Mouse (Mus musculus) embryonic facial prominence, embryonic 15.5 days (tissue): ENCODE measurements at regions not wholly inside any gene's neighbourhood (a gene's known extent, or its start where the extent isn't known, plus 50 kb on each side); places are given as distances from the start of the nearest gene placed in this dataset.

Experiments used
- ATAC-seq: fragments of 200-750 bp; cut with Nextera tagmentation; 2 replicates; pipeline ENCODE4 v1.8.0; 2017; ENCODE audit warnings: low read depth, moderate TSS enrichment; ENCODE audit not compliant: insufficient number of reproducible peaks, low FRiP score, low TSS enrichment
- H3K27ac ChIP-seq: fragments of 300-500 bp; sonication (generic); replicated peaks from 2 replicates; pipeline ENCODE4 v1.5.1; 2015; ENCODE audit warnings: mild to moderate bottlenecking, inconsistent platforms
- H3K27me3 ChIP-seq: fragments of 300-500 bp; sonication (generic); 2 replicates; pipeline ENCODE4 v1.6.1; 2015; ENCODE audit warnings: inconsistent platforms
- H3K36me3 ChIP-seq: fragments of 300-500 bp; sonication (generic); 2 replicates; pipeline ENCODE4 v1.6.1; 2015; ENCODE audit warnings: mild to moderate bottlenecking, inconsistent platforms
- H3K4me1 ChIP-seq: fragments of 300-500 bp; sonication (generic); 2 replicates; pipeline ENCODE4 v1.6.1; 2015; ENCODE audit warnings: inconsistent platforms
- H3K4me2 ChIP-seq: fragments of 300-500 bp; sonication (generic); replicated peaks from 2 replicates; pipeline ENCODE4 v1.6.1; 2015; ENCODE audit warnings: mild to moderate bottlenecking, inconsistent platforms
- H3K4me3 ChIP-seq: fragments of 300-500 bp; sonication (generic); replicated peaks from 2 replicates; pipeline ENCODE4 v1.5.1; 2015; ENCODE audit warnings: mild to moderate bottlenecking, inconsistent platforms
- H3K9ac ChIP-seq: fragments of 300-500 bp; sonication (generic); 2 replicates; pipeline ENCODE4 v1.6.1; 2015; ENCODE audit warnings: inconsistent platforms
- H3K9me3 ChIP-seq: fragments of 300-500 bp; sonication (generic); replicated peaks from 2 replicates; pipeline ENCODE4 v1.6.1; 2016; ENCODE audit warnings: inconsistent platforms
- WGBS: fragments of 180-500 bp; shearing (Covaris S2); methylation state at CpG from one replicate; pipeline ENCODE4 v1.1.7; 2015; 5-methylcytosine and 5-hydroxymethylcytosine counted together

GRCm38 (mm10) chr6:50808126-50808525 is 153.9 kb upstream of the Npvf start:
- H3K4me1 ChIP-seq, result peaks cover 59% of the 10 kb centered on the region
- no peak for ATAC-seq
- H3K4me2 ChIP-seq, result peak overlapping the region; percentile 31
- peak overlapping the region; percentile 89 for H3K27ac ChIP-seq
- whole genome bisulfite sequencing, result 8% methylated on average over 4 of the region's 4 CpGs
- H3K36me3 ChIP-seq, result no peaks in the 10 kb centered on the region
- no peaks in the 10 kb centered on the region for H3K27me3 ChIP-seq
- no peaks in the 10 kb centered on the region for H3K9me3 ChIP-seq
- no peak overlapping the region for H3K4me3 ChIP-seq
- no peak overlapping the region for H3K9ac ChIP-seq

GRCm38 (mm10) chr6:50808811-50809668 is 154.8 kb upstream of the Npvf start:
- H3K27me3 ChIP-seq, result no peaks in the 10 kb centered on the region
- H3K27ac ChIP-seq, result peak overlapping the region; percentile 71
- no peak for ATAC-seq
- no peak overlapping the region for H3K9ac ChIP-seq
- 27% methylated on average over 24 of the region's 24 CpGs for WGBS
- no peaks in the 10 kb centered on the region for H3K9me3 ChIP-seq
- peaks cover 53% of the 10 kb centered on the region for H3K4me1 ChIP-seq
- H3K4me3 ChIP-seq, result no peak overlapping the region
- no peaks in the 10 kb centered on the region for H3K36me3 ChIP-seq
- H3K4me2 ChIP-seq, result peak overlapping the region; percentile 8; the same call in 1 of the 2 replicates

GRCm38 (mm10) chr6:50809669-50809983 is 155.4 kb upstream of the Npvf start:
- Histone ChIP-seq H3K9me3 (no peaks in the 10 kb centered on the region), H3K27ac (peak overlapping the region; percentile 71), H3K4me1 (peaks cover 50% of the 10 kb centered on the region), H3K27me3 (no peaks in the 10 kb centered on the region), H3K4me3 (no peak overlapping the region), H3K9ac (no peak overlapping the region), H3K36me3 (no peaks in the 10 kb centered on the region), H3K4me2 (no peak overlapping the region)
- 38% methylated on average over 4 of the region's 4 CpGs for WGBS
- no peak for ATAC-seq

GRCm38 (mm10) chr6:50814936-50815500 is 160.8 kb upstream of the Npvf start:
- 0 out of 2 replicates have a peak overlapping the region, but pooled peaks have one; percentile 34 for H3K27ac ChIP-seq
- 36% methylated on average over 10 of the region's 10 CpGs for WGBS
- no peaks in the 10 kb centered on the region for H3K9me3 ChIP-seq
- no peak overlapping the region for H3K9ac ChIP-seq
- peak; percentile 44; the same call in 1 of the 2 replicates for ATAC-seq
- no peak overlapping the region for H3K4me2 ChIP-seq
- H3K36me3 ChIP-seq, result no peaks in the 10 kb centered on the region
- no peak overlapping the region for H3K4me3 ChIP-seq
- peaks cover 44% of the 10 kb centered on the region for H3K4me1 ChIP-seq
- H3K27me3 ChIP-seq, result peaks cover 4% of the 10 kb centered on the region; the same call in 1 of the 2 replicates

- Histone ChIP-seq H3K36me3 (no peaks in the 10 kb centered on the region), H3K27ac (no peak overlapping the region; the same call in 1 of the 2 replicates), H3K4me3 (no peak overlapping the region), H3K4me1 (peaks cover 44% of the 10 kb centered on the region), H3K9me3 (no peaks in the 10 kb centered on the region), H3K9ac (no peak overlapping the region), H3K27me3 (peaks cover 4% of the 10 kb centered on the region; the same call in 1 of the 2 replicates), H3K4me2 (no peak overlapping the region)
- no peak for ATAC-seq
- WGBS, result 33% methylated on average over 8 of the region's 8 CpGs
Measured at GRCm38 (mm10) chr6:50815579-50815978, 161.3 kb upstream of the Npvf start.

- no peak overlapping the region for H3K27ac ChIP-seq
- ATAC-seq, result no peak
- 54% methylated on average over 10 of the region's 10 CpGs for WGBS
Measured at GRCm38 (mm10) chr6:50817430-50817829, 163.2 kb upstream of the Npvf start.

DNA sequence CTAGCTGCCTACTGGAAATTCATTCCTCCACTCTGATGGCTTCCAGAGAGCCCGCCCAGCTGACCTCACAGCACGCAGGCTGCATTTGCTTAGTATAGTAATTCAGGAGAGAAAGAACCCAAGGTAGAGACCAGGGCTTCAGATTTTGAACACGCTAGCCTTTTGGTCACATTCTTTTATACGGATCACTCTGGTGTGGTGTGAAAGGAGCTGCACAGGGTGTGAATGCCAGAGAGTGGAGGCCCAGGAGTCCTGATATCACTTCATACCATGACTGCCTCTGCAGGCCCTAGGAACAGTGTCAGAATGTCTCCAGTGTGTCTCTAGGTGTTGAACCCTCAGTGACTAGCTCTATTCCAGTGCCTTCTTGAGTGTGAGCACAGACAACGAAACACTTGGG is 164.2 kb upstream of the Npvf start:
- Histone ChIP-seq H3K36me3 (no peaks in the 10 kb centered on the region), H3K9me3 (no peaks in the 10 kb centered on the region), H3K27me3 (peaks cover 4% of the 10 kb centered on the region; the same call in 1 of the 2 replicates), H3K27ac (peak overlapping the region; percentile 68), H3K4me2 (no peak overlapping the region), H3K9ac (no peak overlapping the region), H3K4me3 (no peak overlapping the region), H3K4me1 (peaks cover 43% of the 10 kb centered on the region)
- 94% methylated on average over 5 of the region's 5 CpGs for WGBS
- no peak for ATAC-seq

More at GRCm38 (mm10) chr6:50817430-50817829, 163.2 kb upstream of the Npvf start:
- peaks cover 4% of the 10 kb centered on the region; the same call in 1 of the 2 replicates for H3K27me3 ChIP-seq
- no peaks in the 10 kb centered on the region for H3K36me3 ChIP-seq
- no peaks in the 10 kb centered on the region for H3K9me3 ChIP-seq
- H3K9ac ChIP-seq, result no peak overlapping the region
- H3K4me1 ChIP-seq, result peaks cover 40% of the 10 kb centered on the region
- no peak overlapping the region for H3K4me2 ChIP-seq
- no peak overlapping the region for H3K4me3 ChIP-seq

- Histone ChIP-seq H3K4me2 (no peak overlapping the region), H3K4me3 (no peak overlapping the region), H3K27ac (peak overlapping the region; percentile 68), H3K4me1 (peaks cover 46% of the 10 kb centered on the region), H3K9ac (no peak overlapping the region), H3K27me3 (peaks cover 4% of the 10 kb centered on the region; the same call in 1 of the 2 replicates), H3K9me3 (no peaks in the 10 kb centered on the region), H3K36me3 (no peaks in the 10 kb centered on the region)
- WGBS, result 56% methylated on average over 10 of the region's 10 CpGs
- no peak for ATAC-seq
Measured at GRCm38 (mm10) chr6:50818891-50819541, 164.8 kb upstream of the Npvf start.

- peak; percentile 72 for ATAC-seq
- H3K4me1 ChIP-seq, result peaks cover 42% of the 10 kb centered on the region
- H3K9ac ChIP-seq, result no peak overlapping the region
- 42% methylated on average over 12 of the region's 12 CpGs for WGBS
- H3K36me3 ChIP-seq, result no peaks in the 10 kb centered on the region
- no peaks in the 10 kb centered on the region for H3K9me3 ChIP-seq
- H3K27me3 ChIP-seq, result peaks cover 4% of the 10 kb centered on the region; the same call in 1 of the 2 replicates
- H3K4me2 ChIP-seq, result no peak overlapping the region
- peak overlapping the region; percentile 76; the same call in 1 of the 2 replicates for H3K27ac ChIP-seq
- H3K4me3 ChIP-seq, result no peak overlapping the region
Measured at GRCm38 (mm10) chr6:50821401-50822235, 167.4 kb upstream of the Npvf start.

DNA sequence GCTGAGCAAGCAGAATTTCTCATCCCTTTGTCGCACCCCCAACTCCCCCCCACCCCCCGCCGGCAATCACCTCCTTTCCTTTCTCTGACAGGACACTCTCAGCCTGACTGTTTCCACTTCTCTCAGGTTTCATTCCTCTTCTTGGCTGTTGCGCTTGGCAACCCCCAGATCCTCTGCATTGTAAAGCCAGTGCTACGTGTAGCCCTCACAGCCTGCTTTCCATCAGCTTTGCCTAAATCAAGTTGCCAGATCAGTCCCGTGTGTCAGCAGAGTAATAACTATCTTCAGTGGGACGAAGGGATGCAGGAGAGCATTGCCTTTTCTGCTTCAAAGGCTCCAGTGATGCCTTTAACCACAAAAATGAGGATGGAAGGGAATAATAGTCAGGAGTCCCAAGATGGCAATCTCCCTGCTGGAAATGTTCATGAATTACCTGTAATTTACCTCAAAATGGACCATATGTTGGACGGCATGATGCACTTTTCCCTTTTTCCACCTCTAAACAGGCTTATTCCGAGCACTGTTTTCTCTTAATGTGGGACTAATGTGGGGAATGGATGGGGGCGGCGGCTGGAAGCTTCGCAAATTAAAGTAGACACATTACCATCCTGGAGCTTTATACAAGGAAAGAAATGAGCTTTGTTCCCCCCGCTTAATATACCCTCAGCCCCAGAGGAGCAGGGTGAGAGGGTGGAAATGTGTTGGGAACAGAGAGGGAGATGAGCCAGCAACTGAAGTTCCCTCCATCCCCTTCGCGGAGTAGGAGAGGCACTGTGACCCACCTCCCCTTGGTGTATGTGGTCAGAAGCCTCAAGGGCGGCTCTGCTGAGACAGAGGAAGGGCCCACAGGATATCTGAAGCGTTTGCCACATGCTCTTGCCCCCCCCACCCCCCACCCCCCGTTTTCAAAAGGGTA is 168.3 kb upstream of the Npvf start:
- no peak overlapping the region for H3K4me3 ChIP-seq
- peaks cover 4% of the 10 kb centered on the region; the same call in 1 of the 2 replicates for H3K27me3 ChIP-seq
- no peaks in the 10 kb centered on the region for H3K36me3 ChIP-seq
- peak overlapping the region; percentile 76 for H3K27ac ChIP-seq
- ATAC-seq, result peak; percentile 59
- no peaks in the 10 kb centered on the region for H3K9me3 ChIP-seq
- peaks cover 39% of the 10 kb centered on the region for H3K4me1 ChIP-seq
- H3K4me2 ChIP-seq, result no peak overlapping the region
- no peak overlapping the region for H3K9ac ChIP-seq
- WGBS, result 21% methylated on average over 18 of the region's 18 CpGs
